Comparison of ENCODE assay signal across 8 mouse cellular contexts in the genomic region with DNA sequence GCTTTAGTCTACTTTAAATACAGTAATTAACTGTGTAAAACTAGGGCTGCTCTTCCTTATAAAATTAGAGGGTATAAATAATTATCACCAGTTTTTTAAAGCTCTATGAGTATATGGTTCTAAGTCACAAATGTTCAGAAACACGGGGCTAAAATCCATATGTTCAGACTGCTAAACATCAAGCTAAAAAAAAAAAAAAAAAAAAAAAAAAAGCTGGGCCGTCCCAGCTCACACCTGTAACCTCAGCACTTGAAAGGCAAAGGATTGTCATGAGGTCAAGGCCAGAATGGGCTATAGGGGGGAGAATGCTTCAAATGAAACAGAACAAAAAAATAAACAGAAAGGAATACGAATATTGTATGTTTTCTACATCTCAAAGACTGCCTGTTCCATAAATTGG. TPM values are rescaled to one million over a fixed set of nuclear protein-coding genes. Genes with fewer than 3 reads are reported as not detected.
DNase-seq lines count a peak whose midpoint lies in the region; ATAC-seq and TF ChIP-seq lines count a peak whose summit lies in the region.

No protein-coding gene starts in this region.

- DNase-seq in heart, postnatal 14 days: no peak
- DNase-seq in left cerebral cortex, postnatal 10 days (ENCODE audit: extremely low spot score in 1 of 2, low spot score in 2 of 2): no peak
- no peak for DNase-seq in thymus, postnatal 25 days
- DNase-seq in right cerebral cortex, postnatal 25 days: no peak

- intact Hi-C loops in heart, postnatal 14 days (cut with DNase I): loop anchor here (10.0 kb wide), 1 partner anchor 176 kb away; no protein-coding TSS in a partner anchor
- intact Hi-C loops in left cerebral cortex, postnatal 10 days (cut with DNase I): loop anchor here (5.0 to 10.0 kb wide), 2 partner anchors 83 to 886 kb away; a partner anchor contains a TSS

- H3K9ac ChIP-seq in heart, embryonic 12.5 days: peak overlapping the region; percentile 81
- 0 out of 2 replicates have a peak overlapping the region, but pooled peaks have one; percentile 54 for H3K9ac ChIP-seq in forebrain, embryonic 15.5 days (replicated peaks)
- H3K9ac ChIP-seq in liver, embryonic 16.5 days (ENCODE audit: low read depth, low read length): peak overlapping the region; percentile 80

- H3K4me2 ChIP-seq in heart, embryonic 12.5 days: peak overlapping the region; percentile 61
- peak overlapping the region; percentile 44 for H3K4me2 ChIP-seq in forebrain, embryonic 15.5 days (replicated peaks)
- H3K4me2 ChIP-seq in liver, embryonic 16.5 days (ENCODE audit: low read depth, low read length): peak overlapping the region; percentile 53

- H3K4me1 ChIP-seq in heart, embryonic 12.5 days (replicated peaks): peaks cover 8% of the 10 kb centered on the region
- peaks cover 23% of the 10 kb centered on the region for H3K4me1 ChIP-seq in E14TG2a.4 (replicated peaks; ENCODE audit: low read depth, low read length)
- H3K4me1 ChIP-seq in forebrain, embryonic 15.5 days: peaks cover 6% of the 10 kb centered on the region
- H3K4me1 ChIP-seq in liver, embryonic 16.5 days (ENCODE audit: control insufficient read depth, low read depth, low read length): peaks cover 10% of the 10 kb centered on the region

- no peak for ATAC-seq in heart, embryonic 12.5 days (ENCODE audit: insufficient number of reproducible peaks, low FRiP score)
- no peak for ATAC-seq in forebrain, embryonic 15.5 days (replicated peaks)
- no peak for ATAC-seq in liver, embryonic 16.5 days (ENCODE audit: low read depth)

- H3K9me3 ChIP-seq in heart, embryonic 12.5 days (replicated peaks): no peaks in the 10 kb centered on the region
- no peaks in the 10 kb centered on the region for H3K9me3 ChIP-seq in E14TG2a.4 (ENCODE audit: low read length)
- H3K9me3 ChIP-seq in forebrain, embryonic 15.5 days: no peaks in the 10 kb centered on the region
- no peaks in the 10 kb centered on the region for H3K9me3 ChIP-seq in liver, embryonic 16.5 days (replicated peaks; ENCODE audit: control insufficient read depth, low read length)

- 13% methylated on average over 3 of the region's 3 CpGs for WGBS in heart, embryonic 12.5 days
- 12% methylated on average over 3 of the region's 3 CpGs for WGBS in forebrain, embryonic 15.5 days
- 9% methylated on average over 3 of the region's 3 CpGs for WGBS in liver, embryonic 16.5 days (ENCODE audit: insufficient replicate concordance)

- H3K36me3 ChIP-seq in heart, embryonic 12.5 days: no peaks in the 10 kb centered on the region
- peaks cover 4% of the 10 kb centered on the region; the same call in 1 of the 2 replicates for H3K36me3 ChIP-seq in E14TG2a.4 (ENCODE audit: insufficient read depth, low read length)
- H3K36me3 ChIP-seq in forebrain, embryonic 15.5 days: no peaks in the 10 kb centered on the region
- H3K36me3 ChIP-seq in liver, embryonic 16.5 days (ENCODE audit: control insufficient read depth, insufficient read depth): no peaks in the 10 kb centered on the region

- H3K27me3 ChIP-seq in heart, embryonic 12.5 days (replicated peaks): no peaks in the 10 kb centered on the region
- H3K27me3 ChIP-seq in E14TG2a.4 (ENCODE audit: insufficient read depth, low read length): no peaks in the 10 kb centered on the region
- H3K27me3 ChIP-seq in forebrain, embryonic 15.5 days: no peaks in the 10 kb centered on the region
- no peaks in the 10 kb centered on the region for H3K27me3 ChIP-seq in liver, embryonic 16.5 days (ENCODE audit: control insufficient read depth, insufficient read depth, low read depth, low read length)

- no peak for TF ChIP-seq CTCF in E14TG2a.4 (conservative IDR thresholded peaks at IDR 0.05; ENCODE audit: low read length)

- H3K4me3 ChIP-seq in heart, embryonic 12.5 days: peak overlapping the region; percentile 69
- peak overlapping the region; percentile 87 for H3K4me3 ChIP-seq in E14TG2a.4 (replicated peaks; ENCODE audit: low read length)
- H3K4me3 ChIP-seq in forebrain, embryonic 15.5 days: peak overlapping the region; percentile 65
- peak overlapping the region; percentile 76 for H3K4me3 ChIP-seq in liver, embryonic 16.5 days (ENCODE audit: low read depth, low read length)

- peak overlapping the region; percentile 91; the same call in 1 of the 2 replicates for H3K27ac ChIP-seq in heart, embryonic 12.5 days (ENCODE audit: poor library complexity, severe bottlenecking)
- no peak overlapping the region for H3K27ac ChIP-seq in forebrain, embryonic 15.5 days (replicated peaks)
- H3K27ac ChIP-seq in liver, embryonic 16.5 days (ENCODE audit: low read length): peak overlapping the region; percentile 95

RNA-seq across cellular contexts. Expression of a gene that starts 0.9 kb away (rescaled TPM):
- polyA plus RNA-seq in heart, embryonic 12.5 days (2016; fragmentation: Nextera tagmentation; extraction: Ambion mirVana): 52.3 and 54.1 TPM in 2 replicates
- 10 to 100 TPM; 30.2 to 40.6 TPM for total RNA-seq in heart, postnatal 14 days (2021)
- 22.2 and 23.9 TPM in 2 replicates for polyA plus RNA-seq in forebrain, embryonic 15.5 days (2015; fragmentation: Nextera tagmentation; extraction: Ambion mirVana)
- 35.1 and 35.4 TPM in 2 replicates for polyA plus RNA-seq in liver, embryonic 16.5 days (2015; fragmentation: Nextera tagmentation; extraction: Ambion mirVana)
- 10 to 100 TPM; 10.1 to 14.5 TPM for total RNA-seq in left cerebral cortex, postnatal 10 days (2021)

RNA-seq across cellular contexts. Expression of a gene that starts 4.7 kb away (rescaled TPM):
- polyA plus RNA-seq in heart, embryonic 12.5 days (2016; fragmentation: Nextera tagmentation; extraction: Ambion mirVana): 775 and 814 TPM in 2 replicates
- total RNA-seq in heart, postnatal 14 days (2021): 1,000 to 10,000 TPM; 1,519 to 1,551 TPM
- 339 and 347 TPM in 2 replicates for polyA plus RNA-seq in forebrain, embryonic 15.5 days (2015; fragmentation: Nextera tagmentation; extraction: Ambion mirVana)
- 238 and 263 TPM in 2 replicates for polyA plus RNA-seq in liver, embryonic 16.5 days (2015; fragmentation: Nextera tagmentation; extraction: Ambion mirVana)
- 100 to 1,000 TPM; 354 to 375 TPM for total RNA-seq in left cerebral cortex, postnatal 10 days (2021)

RNA-seq across cellular contexts. Expression of a gene that starts 16.3 kb away (rescaled TPM):
- 20.0 and 20.3 TPM in 2 replicates for polyA plus RNA-seq in heart, embryonic 12.5 days (2016; fragmentation: Nextera tagmentation; extraction: Ambion mirVana)
- 10 to 100 TPM in 1 of 2 experiments, 1 to 10 TPM in 1; 9.0 to 10.5 TPM for total RNA-seq in heart, postnatal 14 days (2021)
- polyA plus RNA-seq in forebrain, embryonic 15.5 days (2015; fragmentation: Nextera tagmentation; extraction: Ambion mirVana): 16.5 and 17.6 TPM in 2 replicates
- 13.8 and 14.7 TPM in 2 replicates for polyA plus RNA-seq in liver, embryonic 16.5 days (2015; fragmentation: Nextera tagmentation; extraction: Ambion mirVana)
- 1 to 10 TPM; 7.7 to 8.1 TPM for total RNA-seq in left cerebral cortex, postnatal 10 days (2021)
